Mouse (Mus musculus): Measurements from ENCODE around the gene Ppm1b. TPM values are rescaled to one million over a fixed set of nuclear protein-coding genes. Genes with fewer than 3 reads are reported as not detected.
"Not testable (repeated sequence)": the region's sequence is repeated elsewhere in the genome, so short reads cannot be mapped to it uniquely, and the experiment has no call there.

The Ppm1b gene
- polyA plus RNA-seq (2014; fragmentation: Nextera tagmentation; extraction: Ambion mirVana), result 82.9 and 98.4 TPM in 2 replicates

- 31% methylated on average over 9 of the region's 9 CpGs for WGBS
- ATAC-seq (ENCODE audit: low read depth), result no peak
- Histone ChIP-seq H3K36me3 (ENCODE audit: control insufficient read depth, insufficient read depth, low read length) (no peaks in the 10 kb centered on the region), H3K4me1 (ENCODE audit: control insufficient read depth, insufficient read depth, low read length) (peaks cover 25% of the 10 kb centered on the region), H3K27ac (ENCODE audit: low read depth, low read length) (peak within 1 kb of the TSS; percentile 88), H3K4me2 (ENCODE audit: low read depth, low read length) (peak within 1 kb of the TSS; percentile 74), H3K9me3 (ENCODE audit: control insufficient read depth, low read length) (no peaks in the 10 kb centered on the region), H3K27me3 (ENCODE audit: control insufficient read depth, insufficient read depth, low read length) (no peaks in the 10 kb centered on the region), H3K4me3 (ENCODE audit: low read depth, low read length) (peak within 1 kb of the TSS; percentile 41), H3K9ac (replicated peaks; ENCODE audit: low read depth, low read length) (peak within 1 kb of the TSS; percentile 52)
Observed at GRCm38 (mm10) chr17:84956441-84956840, at the start of gene Ppm1b. Ppm1b (plus strand) TSS chr17:84956741.

- H3K9me3 ChIP-seq (ENCODE audit: control insufficient read depth, low read length), result no peaks in the 10 kb centered on the region
- H3K27ac ChIP-seq (ENCODE audit: low read depth, low read length), result no peak overlapping the region
- no peaks in the 10 kb centered on the region for H3K27me3 ChIP-seq (ENCODE audit: control insufficient read depth, insufficient read depth, low read length)
- no peaks in the 10 kb centered on the region for H3K36me3 ChIP-seq (ENCODE audit: control insufficient read depth, insufficient read depth, low read length)
- no peak overlapping the region for H3K4me2 ChIP-seq (ENCODE audit: low read depth, low read length)
- H3K9ac ChIP-seq (replicated peaks; ENCODE audit: low read depth, low read length), result no peak overlapping the region
- 87% methylated on average over 19 of the region's 19 CpGs for WGBS
- no peaks in the 10 kb centered on the region for H3K4me1 ChIP-seq (ENCODE audit: control insufficient read depth, insufficient read depth, low read length)
- no peak overlapping the region for H3K4me3 ChIP-seq (ENCODE audit: low read depth, low read length)
- ATAC-seq (ENCODE audit: low read depth), result no peak
Observed at GRCm38 (mm10) chr17:84921666-84922376, 34.7 kb upstream of the Ppm1b start.

- Histone ChIP-seq H3K4me2 (ENCODE audit: low read depth, low read length) (no peak overlapping the region), H3K9ac (replicated peaks; ENCODE audit: low read depth, low read length) (no peak overlapping the region), H3K27ac (ENCODE audit: low read depth, low read length) (no peak overlapping the region), H3K9me3 (ENCODE audit: control insufficient read depth, low read length) (no peaks in the 10 kb centered on the region), H3K27me3 (ENCODE audit: control insufficient read depth, insufficient read depth, low read length) (no peaks in the 10 kb centered on the region), H3K4me1 (ENCODE audit: control insufficient read depth, insufficient read depth, low read length) (no peaks in the 10 kb centered on the region), H3K36me3 (ENCODE audit: control insufficient read depth, insufficient read depth, low read length) (no peaks in the 10 kb centered on the region), H3K4me3 (ENCODE audit: low read depth, low read length) (no peak overlapping the region)
- WGBS, result 91% methylated on average over 5 of the region's 5 CpGs
- no peak for ATAC-seq (ENCODE audit: low read depth)
Observed at GRCm38 (mm10) chr17:84924779-84925178, 31.8 kb upstream of the Ppm1b start.

- ATAC-seq (ENCODE audit: low read depth), result no peak
- H3K27ac ChIP-seq (ENCODE audit: low read depth, low read length), result no peak overlapping the region
- no peaks in the 10 kb centered on the region for H3K27me3 ChIP-seq (ENCODE audit: control insufficient read depth, insufficient read depth, low read length)
- H3K9me3 ChIP-seq (ENCODE audit: control insufficient read depth, low read length), result no peaks in the 10 kb centered on the region
- no peaks in the 10 kb centered on the region for H3K4me1 ChIP-seq (ENCODE audit: control insufficient read depth, insufficient read depth, low read length)
- no peaks in the 10 kb centered on the region for H3K36me3 ChIP-seq (ENCODE audit: control insufficient read depth, insufficient read depth, low read length)
- H3K4me2 ChIP-seq (ENCODE audit: low read depth, low read length), result no peak overlapping the region
- no peak overlapping the region for H3K4me3 ChIP-seq (ENCODE audit: low read depth, low read length)
- H3K9ac ChIP-seq (replicated peaks; ENCODE audit: low read depth, low read length), result no peak overlapping the region
- WGBS, result 62% methylated on average over 5 of the region's 5 CpGs
Observed at GRCm38 (mm10) chr17:84926233-84926632, 30.3 kb upstream of the Ppm1b start.

GRCm38 (mm10) chr17:84927580-84927979 lies 29.0 kb upstream of the Ppm1b start:
- no peak for ATAC-seq (ENCODE audit: low read depth)
- Histone ChIP-seq H3K9ac (replicated peaks; ENCODE audit: low read depth, low read length) (no peak overlapping the region), H3K4me3 (ENCODE audit: low read depth, low read length) (no peak overlapping the region), H3K27ac (ENCODE audit: low read depth, low read length) (no peak overlapping the region), H3K4me1 (ENCODE audit: control insufficient read depth, insufficient read depth, low read length) (no peaks in the 10 kb centered on the region), H3K27me3 (ENCODE audit: control insufficient read depth, insufficient read depth, low read length) (no peaks in the 10 kb centered on the region), H3K4me2 (ENCODE audit: low read depth, low read length) (no peak overlapping the region), H3K36me3 (ENCODE audit: control insufficient read depth, insufficient read depth, low read length) (no peaks in the 10 kb centered on the region), H3K9me3 (ENCODE audit: control insufficient read depth, low read length) (no peaks in the 10 kb centered on the region)
- WGBS, result 73% methylated on average over 5 of the region's 5 CpGs

- Histone ChIP-seq H3K27ac (ENCODE audit: low read depth, low read length) (no peak overlapping the region), H3K9me3 (ENCODE audit: control insufficient read depth, low read length) (no peaks in the 10 kb centered on the region), H3K4me1 (ENCODE audit: control insufficient read depth, insufficient read depth, low read length) (no peaks in the 10 kb centered on the region), H3K4me3 (ENCODE audit: low read depth, low read length) (no peak overlapping the region), H3K27me3 (ENCODE audit: control insufficient read depth, insufficient read depth, low read length) (no peaks in the 10 kb centered on the region), H3K4me2 (ENCODE audit: low read depth, low read length) (no peak overlapping the region), H3K36me3 (ENCODE audit: control insufficient read depth, insufficient read depth, low read length) (no peaks in the 10 kb centered on the region), H3K9ac (replicated peaks; ENCODE audit: low read depth, low read length) (no peak overlapping the region)
- 92% methylated on average over 7 of the region's 7 CpGs for WGBS
- no peak for ATAC-seq (ENCODE audit: low read depth)
Observed at GRCm38 (mm10) chr17:84932943-84933342, 23.6 kb upstream of the Ppm1b start.

GRCm38 (mm10) chr17:84933968-84934367 lies 22.6 kb upstream of the Ppm1b start:
- Histone ChIP-seq H3K36me3 (ENCODE audit: control insufficient read depth, insufficient read depth, low read length) (no peaks in the 10 kb centered on the region), H3K4me3 (ENCODE audit: low read depth, low read length) (no peak overlapping the region), H3K4me2 (ENCODE audit: low read depth, low read length) (no peak overlapping the region), H3K27ac (ENCODE audit: low read depth, low read length) (no peak overlapping the region), H3K27me3 (ENCODE audit: control insufficient read depth, insufficient read depth, low read length) (no peaks in the 10 kb centered on the region), H3K9me3 (ENCODE audit: control insufficient read depth, low read length) (no peaks in the 10 kb centered on the region), H3K9ac (replicated peaks; ENCODE audit: low read depth, low read length) (no peak overlapping the region), H3K4me1 (ENCODE audit: control insufficient read depth, insufficient read depth, low read length) (no peaks in the 10 kb centered on the region)
- WGBS, result 76% methylated on average over 5 of the region's 5 CpGs
- no peak for ATAC-seq (ENCODE audit: low read depth)

GRCm38 (mm10) chr17:84935620-84936019 lies 20.9 kb upstream of the Ppm1b start:
- not testable (repeated sequence) for H3K27ac ChIP-seq (ENCODE audit: low read depth, low read length); H3K9me3 ChIP-seq (ENCODE audit: control insufficient read depth, low read length); H3K36me3 ChIP-seq (ENCODE audit: control insufficient read depth, insufficient read depth, low read length); H3K4me3 ChIP-seq (ENCODE audit: low read depth, low read length); H3K9ac ChIP-seq (replicated peaks; ENCODE audit: low read depth, low read length); ATAC-seq (ENCODE audit: low read depth); H3K4me2 ChIP-seq (ENCODE audit: low read depth, low read length); H3K4me1 ChIP-seq (ENCODE audit: control insufficient read depth, insufficient read depth, low read length); H3K27me3 ChIP-seq (ENCODE audit: control insufficient read depth, insufficient read depth, low read length)
- WGBS, result 65% methylated on average over 4 of the region's 4 CpGs

- ATAC-seq (ENCODE audit: low read depth), result no peak
- H3K4me2 ChIP-seq (ENCODE audit: low read depth, low read length), result no peak overlapping the region
- H3K36me3 ChIP-seq (ENCODE audit: control insufficient read depth, insufficient read depth, low read length), result no peaks in the 10 kb centered on the region
- H3K27ac ChIP-seq (ENCODE audit: low read depth, low read length), result no peak overlapping the region
- no peak overlapping the region for H3K4me3 ChIP-seq (ENCODE audit: low read depth, low read length)
- H3K9me3 ChIP-seq (ENCODE audit: control insufficient read depth, low read length), result no peaks in the 10 kb centered on the region
- 59% methylated on average over 9 of the region's 9 CpGs for WGBS
- H3K27me3 ChIP-seq (ENCODE audit: control insufficient read depth, insufficient read depth, low read length), result no peaks in the 10 kb centered on the region
- no peak overlapping the region for H3K9ac ChIP-seq (replicated peaks; ENCODE audit: low read depth, low read length)
- no peaks in the 10 kb centered on the region for H3K4me1 ChIP-seq (ENCODE audit: control insufficient read depth, insufficient read depth, low read length)
Observed at GRCm38 (mm10) chr17:84936301-84936700, 20.2 kb upstream of the Ppm1b start.
